Mouse (Mus musculus) ES-E14 (cell line): ENCODE results near the gene Olfr541.

ENCODE experiments used
- HCFC1 ChIP-seq: IDR thresholded peaks from 2 replicates; pipeline ENCODE4 v1.6.1; 2012; ENCODE audit warnings: low read length, inconsistent platforms, borderline replicate concordance; ENCODE audit not compliant: insufficient read depth
- ZC3H11A ChIP-seq: IDR thresholded peaks from 2 replicates; pipeline ENCODE4 v1.6.1; 2012; ENCODE audit warnings: low read depth, mild to moderate bottlenecking, inconsistent platforms, low read length, borderline replicate concordance
- ZNF384 ChIP-seq: IDR thresholded peaks from 2 replicates; pipeline ENCODE4 v1.6.1; 2012; ENCODE audit warnings: low read depth, low read length, inconsistent platforms

GRCm38 (mm10) chr7:140717155-140718055, 20.3 kb downstream of the Olfr541 start:
- TF ChIP-seq ZNF384 (no peak), HCFC1 (no peak), ZC3H11A (no peak)
